Mouse (Mus musculus): Measurements from ENCODE around the gene Fbxw9.

Gene Fbxw9

GRCm38 (mm10) chr8:85059879-85060616 is at the start of gene Fbxw9:
TSS of gene Fbxw9 (plus strand) at chr8:85060055.
- DNase-seq (ENCODE audit: low spot score), result peak; percentile 92

GRCm38 (mm10) chr8:85011242-85011641 is 48.6 kb upstream of the Fbxw9 start:
- no peak for DNase-seq (ENCODE audit: low spot score)

DNA sequence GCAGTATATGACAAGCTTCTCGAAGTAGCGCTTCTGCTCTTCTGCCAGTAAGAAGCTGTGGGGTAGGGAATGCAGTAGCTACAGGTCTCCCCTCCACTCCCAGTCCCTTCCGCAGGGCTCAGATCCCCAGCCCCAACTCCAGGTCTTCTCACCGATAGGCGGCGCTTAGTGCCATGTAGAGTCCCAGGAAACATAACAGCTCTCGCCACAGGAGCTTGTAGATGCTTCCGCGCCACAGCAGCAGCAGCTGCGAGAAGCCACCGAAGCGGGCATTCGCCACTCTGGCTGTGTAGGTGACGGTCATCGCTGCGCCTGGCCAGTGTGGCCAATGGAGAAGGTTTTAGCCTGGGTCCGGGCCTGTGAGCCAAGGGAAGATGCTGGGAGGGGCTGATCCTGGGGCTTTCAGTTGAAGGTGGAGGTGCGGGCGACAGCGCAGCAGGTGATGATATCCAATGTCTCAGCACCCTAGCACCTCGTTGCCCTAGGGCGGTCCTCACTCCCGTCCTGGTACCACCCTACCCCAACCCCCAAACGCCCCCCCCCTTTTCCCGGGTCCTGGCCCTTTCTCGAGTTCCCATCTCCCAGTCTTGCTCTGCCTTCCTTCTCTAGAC is 46.5 kb upstream of the Fbxw9 start:
- DNase-seq (ENCODE audit: low spot score), result peak; percentile 80

DNA sequence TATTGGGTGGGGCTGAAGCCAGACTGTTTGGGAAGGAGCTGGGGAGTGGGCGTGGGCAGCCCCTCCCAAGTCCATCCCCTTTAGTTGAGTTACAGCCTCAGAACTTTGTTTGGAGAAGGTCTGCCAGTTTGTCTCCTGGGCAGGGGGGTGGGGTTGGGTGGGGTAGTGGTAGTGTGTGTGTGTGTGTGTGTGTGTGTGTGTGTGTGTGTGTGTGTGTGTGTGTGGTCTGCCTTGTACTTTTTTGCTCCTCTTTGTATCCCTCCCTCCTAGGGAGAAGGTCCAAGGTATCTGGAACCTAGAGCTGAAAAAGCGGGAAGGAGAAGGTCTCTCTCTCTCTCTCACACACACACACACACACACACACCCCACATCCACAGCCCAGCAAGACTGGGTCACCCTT is 45.4 kb upstream of the Fbxw9 start, which contains the start of gene Best2:
TSS of gene Best2 (minus strand) at position 101 of the 400 bp plus-strand sequence.
- no peak for DNase-seq (ENCODE audit: low spot score)

- no peak for DNase-seq (ENCODE audit: low spot score)
Observed at GRCm38 (mm10) chr8:85016724-85017123, 43.1 kb upstream of the Fbxw9 start.

GRCm38 (mm10) chr8:85017209-85017608 is 42.6 kb upstream of the Fbxw9 start:
- DNase-seq (ENCODE audit: low spot score), result no peak

DNA sequence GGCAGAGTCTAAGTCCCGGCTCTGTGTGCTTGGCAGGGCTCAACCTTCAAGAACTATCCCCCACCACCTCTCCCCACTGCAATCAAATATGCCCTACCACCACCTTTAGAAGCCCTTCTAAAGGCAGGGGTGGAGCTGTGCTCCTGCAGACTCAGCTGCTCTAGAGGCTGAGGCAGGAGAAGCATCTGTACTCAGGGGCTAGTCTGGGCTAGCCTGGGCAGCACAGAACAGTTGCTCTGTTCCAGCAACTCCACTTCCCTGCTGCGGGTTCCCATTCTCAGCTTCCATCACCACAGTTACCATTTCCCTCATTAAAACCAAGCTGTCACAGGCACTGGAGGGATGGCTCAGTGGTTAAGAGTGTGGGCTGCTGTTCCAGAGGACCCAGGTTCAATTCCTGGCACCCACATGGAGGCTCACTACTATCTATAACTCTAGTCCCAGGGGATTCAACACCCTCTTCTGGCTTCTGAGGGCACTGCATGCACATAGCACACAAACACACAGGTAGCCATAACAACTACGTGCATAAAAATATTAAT is 38.3 kb upstream of the Fbxw9 start:
- DNase-seq (ENCODE audit: low spot score), result no peak

DNA sequence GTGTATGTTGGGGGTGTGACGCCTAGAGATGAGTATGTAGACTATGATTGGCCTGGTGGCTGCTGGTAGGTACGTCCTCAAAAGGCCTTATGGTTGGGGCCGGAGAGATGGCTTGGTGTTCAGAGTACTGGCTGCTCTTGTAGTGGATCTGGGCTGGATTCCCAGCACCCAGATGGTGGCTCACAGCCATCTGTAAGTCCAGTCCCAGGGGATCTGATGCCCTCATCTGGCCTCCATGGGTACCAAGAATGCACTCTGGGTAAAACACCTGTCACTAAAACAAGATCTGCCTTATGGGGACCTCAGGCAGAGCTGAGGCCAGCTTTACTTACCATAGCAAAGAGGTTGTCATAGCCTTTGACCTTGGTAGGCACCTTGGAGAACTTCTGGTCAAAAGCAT is 36.0 kb upstream of the Fbxw9 start:
- no peak for DNase-seq (ENCODE audit: low spot score)

- peak; percentile 88 for DNase-seq (ENCODE audit: low spot score)
Observed at GRCm38 (mm10) chr8:85025098-85025932, 34.5 kb upstream of the Fbxw9 start, which contains the start of gene Asna1. TSS of gene Asna1 (minus strand) at chr8:85025281.

DNA sequence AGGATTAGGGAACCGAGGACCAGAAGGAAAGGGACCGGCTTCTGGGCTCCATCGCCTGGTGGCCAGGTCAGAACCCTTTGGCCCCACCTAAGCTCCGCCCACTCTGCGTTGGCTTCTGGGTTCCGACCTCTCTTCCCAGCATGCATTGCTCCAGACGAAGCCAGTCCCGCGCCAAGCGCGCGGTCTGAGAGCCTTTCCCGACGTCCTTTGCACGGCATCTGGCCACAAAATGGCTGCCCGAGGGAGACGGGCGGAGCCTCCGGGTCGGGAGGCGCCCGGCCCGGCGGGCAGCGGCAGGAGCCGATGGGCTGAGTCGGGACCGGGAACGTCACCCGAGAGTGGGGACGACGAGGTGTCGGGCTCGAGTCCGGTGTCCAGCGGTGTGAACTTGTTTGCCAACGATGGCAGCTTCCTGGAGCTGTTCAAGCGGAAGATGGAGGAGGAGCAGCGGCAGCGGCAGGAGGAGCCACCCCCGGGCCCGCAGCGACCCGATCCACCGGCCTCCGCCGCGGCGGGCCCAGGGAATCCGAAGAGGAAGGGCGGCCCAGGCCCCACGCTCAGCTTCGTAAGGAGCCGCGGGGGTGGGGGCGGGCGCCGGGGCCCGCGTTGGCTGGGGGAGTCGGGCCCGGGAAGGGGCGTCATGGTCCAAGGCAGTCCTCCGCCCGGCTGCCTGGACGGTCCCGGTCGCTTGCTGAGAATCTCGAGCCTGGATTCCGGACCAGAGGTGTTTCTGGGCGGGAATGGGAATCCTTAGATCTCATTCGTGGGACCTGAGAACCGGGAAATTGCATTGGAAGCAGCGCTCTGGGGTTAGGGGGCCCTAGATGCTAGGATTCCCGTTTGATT is 33.0 kb upstream of the Fbxw9 start, which contains the start of gene Trir:
TSS of gene Trir (plus strand) at position 154 of the 846 bp plus-strand sequence.
- peak; percentile 98 for DNase-seq (ENCODE audit: low spot score)

DNA sequence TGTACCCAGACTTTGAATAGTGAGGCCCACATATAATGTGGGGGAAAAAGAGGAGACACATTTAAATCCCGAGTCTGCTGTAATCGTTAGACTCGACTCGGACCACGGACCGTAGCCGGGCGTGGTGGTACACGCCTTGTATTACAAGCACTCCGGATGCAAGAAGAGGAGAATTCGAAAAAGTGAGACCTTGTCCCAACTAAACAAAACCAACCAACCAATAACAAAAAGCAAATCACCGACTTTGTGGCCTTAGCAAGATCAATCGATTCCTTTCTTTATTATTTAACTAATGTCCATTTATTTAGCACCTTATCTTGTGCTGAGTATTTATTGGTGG is 32.4 kb upstream of the Fbxw9 start:
- DNase-seq (ENCODE audit: low spot score), result no peak

GRCm38 (mm10) chr8:85027922-85028321 is 31.9 kb upstream of the Fbxw9 start:
- DNase-seq (ENCODE audit: low spot score), result no peak

DNA sequence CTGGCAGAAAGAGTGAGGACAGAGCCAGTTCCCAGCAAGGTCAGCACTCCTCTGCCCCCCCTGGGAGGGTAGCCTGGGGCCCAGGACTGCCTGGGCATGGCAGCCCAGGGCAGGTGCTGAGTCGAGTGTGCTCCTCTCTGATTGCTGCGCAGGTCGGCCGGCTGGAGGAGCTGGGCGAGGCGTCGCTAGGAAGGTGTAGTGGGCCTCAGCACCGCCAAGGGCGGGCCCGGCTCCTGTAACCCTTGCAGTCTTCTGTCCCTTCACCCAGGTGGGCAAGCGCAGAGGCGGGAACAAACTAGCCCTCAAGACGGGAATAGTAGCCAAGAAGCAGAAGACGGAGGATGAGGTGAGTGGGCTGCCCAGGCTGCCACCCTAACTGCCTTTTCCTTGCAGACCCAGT is 30.6 kb upstream of the Fbxw9 start:
- DNase-seq (ENCODE audit: low spot score), result no peak

DNA sequence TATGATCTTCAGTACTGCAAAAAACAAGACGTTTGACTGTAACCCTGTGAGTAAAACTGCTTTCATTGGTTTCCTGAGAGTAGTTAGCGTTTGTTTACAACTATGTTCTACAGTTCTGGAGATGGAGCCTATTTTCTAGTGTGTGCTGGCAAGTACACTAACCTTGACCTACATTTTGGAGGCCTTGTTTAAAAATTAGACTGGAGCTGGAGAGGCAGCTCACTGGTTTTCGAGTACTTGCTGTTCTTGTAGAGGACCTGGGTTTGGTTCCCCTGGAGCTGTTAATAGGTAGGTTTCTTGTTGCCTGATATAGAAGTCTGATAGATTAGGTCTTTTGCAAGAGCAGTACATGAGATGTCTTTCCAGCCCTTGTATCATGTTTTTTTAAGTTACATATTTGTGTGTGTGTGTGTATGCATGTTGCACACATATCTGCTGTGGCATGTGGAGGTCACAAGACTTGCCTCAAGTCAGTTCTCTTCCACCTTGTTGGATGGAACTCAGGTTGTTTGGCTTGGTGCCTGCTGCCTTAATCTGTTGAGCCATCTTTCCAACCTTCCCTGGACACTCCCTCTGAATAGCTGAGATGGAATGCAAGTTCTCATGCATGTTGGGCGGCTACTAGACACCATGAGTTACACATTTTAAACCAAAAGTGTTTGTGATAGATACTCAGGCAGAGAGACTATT is 27.1 kb upstream of the Fbxw9 start:
- DNase-seq (ENCODE audit: low spot score), result no peak

DNA sequence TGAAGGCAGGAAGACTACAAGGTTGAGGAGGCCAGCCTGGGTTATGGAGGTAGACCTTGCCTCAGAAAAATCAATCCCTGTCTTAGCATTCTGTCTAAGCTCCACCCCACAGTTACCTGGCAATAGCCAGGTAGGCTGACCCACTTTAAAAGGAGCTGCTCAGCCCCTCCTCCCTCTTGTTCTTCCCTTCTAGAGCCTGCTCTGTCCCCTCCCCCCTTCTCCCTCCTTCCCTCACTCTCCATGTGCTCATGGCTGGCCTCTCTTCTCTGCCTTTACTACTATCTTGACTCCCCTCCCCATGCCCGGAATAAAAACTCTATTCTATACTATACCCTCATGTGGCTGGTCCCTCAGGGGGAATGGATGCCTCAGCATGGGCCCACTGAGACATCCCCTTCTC is 26.0 kb upstream of the Fbxw9 start:
- no peak for DNase-seq (ENCODE audit: low spot score)

DNA sequence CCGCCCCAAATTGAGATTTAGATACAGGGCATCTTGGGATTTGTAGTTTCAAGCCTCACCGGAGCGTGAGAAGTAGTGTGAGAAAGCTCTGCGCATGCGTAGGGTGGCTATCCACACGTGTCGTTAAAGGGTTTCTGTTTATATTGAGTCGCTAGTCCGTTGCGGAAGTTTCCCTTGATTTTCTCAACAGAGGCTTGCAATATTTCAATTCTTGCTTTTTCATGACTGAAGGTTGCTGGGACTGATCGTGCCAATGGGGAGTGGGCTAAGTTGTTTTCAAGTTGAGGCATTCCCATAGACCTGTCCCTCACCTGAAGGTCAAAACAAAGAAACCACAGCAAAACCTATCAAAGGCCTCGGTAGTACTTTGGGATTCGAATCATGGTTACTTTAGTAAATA is 25.1 kb upstream of the Fbxw9 start:
- peak; percentile 85 for DNase-seq (ENCODE audit: low spot score)

GRCm38 (mm10) chr8:85035165-85035727 is 24.6 kb upstream of the Fbxw9 start:
- DNase-seq (ENCODE audit: low spot score), result no peak

GRCm38 (mm10) chr8:85035728-85036310 is 24.0 kb upstream of the Fbxw9 start:
- DNase-seq (ENCODE audit: low spot score), result no peak

GRCm38 (mm10) chr8:85036381-85036717 is 23.5 kb upstream of the Fbxw9 start:
- DNase-seq (ENCODE audit: low spot score), result no peak

GRCm38 (mm10) chr8:85036718-85037365 is 23.0 kb upstream of the Fbxw9 start, which contains the start of gene Tnpo2:
TSS of gene Tnpo2 (plus strand) at chr8:85036915.
- DNase-seq (ENCODE audit: low spot score), result peak; percentile 94

Data from testis, postnatal 10 days (tissue).